Mouse (Mus musculus): ENCODE measurements around the gene Stx3.

Stx3 gene

GRCm38 (mm10) chr19:11766413-11766812, 52.8 kb downstream of the Stx3 start:
- in situ Hi-C loops (cut with MboI; ENCODE audit: low pct_unique_long_range_greater_than_20kb in 1 of 2, low sequenced_read_pairs in 2 of 2, unreplicated experiment in 1 of 2) = loop anchor here (5.0 to 25.0 kb wide), 2 partner anchors 159 to 579 kb away; partner anchors contain the start of gene Ms4a13 (in 2 of the 2)

GRCm38 (mm10) chr19:11765059-11765458, 54.1 kb downstream of the Stx3 start:
- in situ Hi-C loops (cut with MboI; ENCODE audit: low pct_unique_long_range_greater_than_20kb in 1 of 2, low sequenced_read_pairs in 2 of 2, unreplicated experiment in 1 of 2) = loop anchor here (5.0 to 25.0 kb wide), 2 partner anchors 158 to 578 kb away; partner anchors contain the start of gene Ms4a13 (in 2 of the 2)

DNA sequence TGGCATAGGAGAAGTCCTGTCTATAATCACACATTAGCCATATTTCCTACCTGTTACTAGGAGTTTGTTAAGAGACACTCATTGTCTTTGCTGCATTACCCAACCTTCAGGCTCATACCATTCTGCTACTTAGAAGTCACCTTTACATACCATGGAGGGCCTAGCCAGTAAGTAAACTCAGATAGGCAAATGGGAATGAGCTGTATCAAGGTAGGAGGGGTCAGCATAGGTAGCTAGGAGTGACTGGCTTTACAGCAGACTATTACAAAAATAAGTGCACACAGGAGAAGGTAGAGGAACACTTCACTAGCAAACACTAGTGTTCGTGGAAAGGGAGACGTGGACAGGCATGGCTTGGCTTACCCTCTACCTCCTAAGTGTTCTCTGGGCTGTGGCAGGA, 71.9 kb downstream of the Stx3 start, which contains the start of gene Gif:
TSS of gene Gif (plus strand) at position 257 of the 400 bp plus-strand sequence.
- in situ Hi-C loops (cut with MboI; ENCODE audit: low pct_unique_long_range_greater_than_20kb in 1 of 2, low sequenced_read_pairs in 2 of 2, unreplicated experiment in 1 of 2) = no loop called here

DNA sequence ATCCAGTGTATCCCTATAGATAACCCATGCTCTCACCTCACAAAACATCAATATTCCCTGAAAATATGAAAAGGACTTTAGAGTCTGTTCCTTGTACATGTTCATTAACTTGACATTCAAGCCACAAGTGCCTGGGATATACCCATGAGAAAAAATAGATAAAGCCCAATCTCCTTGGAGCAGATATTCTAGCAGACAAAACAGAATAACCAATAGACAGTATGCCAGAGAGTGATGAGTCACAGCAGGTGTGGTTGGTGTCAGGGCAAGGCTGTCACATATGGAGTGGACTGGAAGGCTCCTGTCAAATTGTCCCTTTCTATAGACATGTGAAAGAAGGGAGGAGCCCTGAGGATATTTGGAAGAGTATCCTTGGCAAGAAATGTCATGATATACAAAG, 73.5 kb downstream of the Stx3 start:
- in situ Hi-C loops (cut with MboI; ENCODE audit: low pct_unique_long_range_greater_than_20kb in 1 of 2, low sequenced_read_pairs in 2 of 2, unreplicated experiment in 1 of 2) = no loop called here

DNA sequence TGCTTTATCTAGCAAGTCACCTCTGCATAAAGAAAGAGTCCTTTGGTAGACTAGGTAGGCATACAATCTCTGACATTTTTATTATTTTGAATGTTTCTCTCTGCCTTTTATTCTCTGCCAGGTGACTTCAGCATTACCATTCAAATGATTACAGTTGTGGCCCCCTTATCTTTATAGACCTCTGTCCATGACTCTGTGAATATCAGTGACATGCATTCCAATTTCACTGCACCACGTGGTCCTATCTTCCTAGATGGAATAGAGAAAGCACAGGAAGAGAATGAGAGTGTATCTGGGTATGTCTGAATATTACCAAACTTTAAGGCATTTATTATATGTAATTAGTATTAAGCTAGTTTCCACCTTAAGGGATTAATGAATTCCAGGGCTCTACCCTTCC, 82.7 kb downstream of the Stx3 start:
- in situ Hi-C loops (cut with MboI; ENCODE audit: low pct_unique_long_range_greater_than_20kb in 1 of 2, low sequenced_read_pairs in 2 of 2, unreplicated experiment in 1 of 2) = no loop called here

- in situ Hi-C loops (cut with MboI; ENCODE audit: low pct_unique_long_range_greater_than_20kb in 1 of 2, low sequenced_read_pairs in 2 of 2, unreplicated experiment in 1 of 2) = no loop called here
These were observed 88.9 kb downstream of the Stx3 start for GRCm38 (mm10) chr19:11730278-11730677.

DNA sequence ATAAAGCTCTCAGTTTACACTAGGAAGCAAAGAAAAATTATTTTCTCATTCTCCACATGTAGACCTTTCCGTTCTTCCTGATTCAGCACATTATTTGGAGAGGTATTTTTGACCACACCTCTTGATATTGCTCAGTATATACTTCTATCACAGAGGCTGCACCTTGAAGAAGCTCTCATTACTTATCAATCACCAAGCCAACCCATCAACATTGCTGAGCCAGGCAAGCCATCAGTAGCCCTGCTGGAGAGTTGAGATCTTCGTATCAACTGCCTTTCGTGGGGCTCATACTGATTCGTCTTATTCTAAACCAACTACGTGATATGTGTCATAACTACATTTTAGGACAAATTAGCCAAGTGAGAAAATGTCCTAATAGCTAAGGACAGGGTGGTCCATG, 91.9 kb downstream of the Stx3 start:
- in situ Hi-C loops (cut with MboI; ENCODE audit: low pct_unique_long_range_greater_than_20kb in 1 of 2, low sequenced_read_pairs in 2 of 2, unreplicated experiment in 1 of 2) = no loop called here

GRCm38 (mm10) chr19:11725915-11726314, 93.3 kb downstream of the Stx3 start:
- in situ Hi-C loops (cut with MboI; ENCODE audit: low pct_unique_long_range_greater_than_20kb in 1 of 2, low sequenced_read_pairs in 2 of 2, unreplicated experiment in 1 of 2) = no loop called here
